Mouse (Mus musculus): ENCODE results near the gene Slc17a4.

Slc17a4 gene

DNA sequence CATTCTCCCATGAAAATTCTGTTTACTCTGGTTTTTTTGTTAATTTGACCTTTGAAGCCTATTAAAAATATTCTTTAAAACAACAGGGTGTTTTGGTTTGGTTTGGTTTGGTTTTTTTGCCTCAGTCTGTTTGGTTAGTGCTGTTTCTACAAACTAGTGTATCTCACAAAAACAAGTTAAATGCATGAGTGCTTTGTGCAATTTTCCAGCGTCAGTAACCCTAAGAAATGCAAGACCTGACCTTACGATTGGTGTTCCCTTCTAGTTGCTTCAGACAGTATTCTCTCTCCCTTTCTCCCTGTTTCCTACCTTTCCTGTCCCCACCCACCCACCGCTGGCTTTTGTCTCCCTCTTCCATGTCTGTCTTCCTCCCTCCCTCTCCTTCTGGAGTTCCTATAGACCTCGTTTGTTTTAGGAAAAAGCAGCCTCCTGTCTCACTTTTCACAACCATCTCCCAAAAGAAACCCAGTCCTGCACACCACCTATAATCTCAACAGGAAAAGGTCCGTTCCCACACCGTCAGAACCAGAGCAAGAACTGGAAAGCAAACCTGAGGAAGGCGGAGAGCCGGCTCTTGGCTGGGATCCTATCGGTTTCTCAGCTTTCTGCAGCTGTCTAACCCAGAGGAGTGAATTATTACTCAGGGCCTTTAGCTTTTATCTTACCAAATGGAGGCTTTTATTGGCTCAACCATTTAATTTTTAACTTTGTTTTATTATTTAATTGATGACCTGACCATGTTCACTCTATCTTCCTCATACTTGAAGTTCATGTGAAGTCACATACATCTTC lies at the start of gene Slc17a4:
Gene Slc17a4 (minus strand): TSS at position 634 of the 792 bp plus-strand sequence.
- no peak for DNase-seq (ENCODE audit: low spot score)

DNA sequence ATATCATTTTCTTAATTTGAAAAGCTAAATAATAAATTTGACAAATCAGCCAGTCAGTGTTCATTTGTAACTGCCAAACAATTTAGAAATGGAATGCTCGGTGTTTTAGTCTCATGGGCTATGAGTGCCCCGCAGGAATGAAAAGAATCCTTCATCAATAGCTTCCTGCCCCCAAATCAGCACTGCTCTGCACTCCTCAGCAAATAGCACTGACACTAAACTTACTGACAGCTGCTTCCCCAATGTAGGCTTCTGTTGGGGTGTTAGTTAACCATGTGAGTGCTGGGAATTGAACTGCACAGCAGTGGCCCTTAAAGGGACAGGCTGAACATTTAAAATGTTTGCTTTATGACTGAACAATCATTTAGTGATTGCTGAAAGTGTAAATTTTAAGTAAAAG lies 45.0 kb upstream of the Slc17a4 start:
- no peak for DNase-seq (ENCODE audit: low spot score)

DNA sequence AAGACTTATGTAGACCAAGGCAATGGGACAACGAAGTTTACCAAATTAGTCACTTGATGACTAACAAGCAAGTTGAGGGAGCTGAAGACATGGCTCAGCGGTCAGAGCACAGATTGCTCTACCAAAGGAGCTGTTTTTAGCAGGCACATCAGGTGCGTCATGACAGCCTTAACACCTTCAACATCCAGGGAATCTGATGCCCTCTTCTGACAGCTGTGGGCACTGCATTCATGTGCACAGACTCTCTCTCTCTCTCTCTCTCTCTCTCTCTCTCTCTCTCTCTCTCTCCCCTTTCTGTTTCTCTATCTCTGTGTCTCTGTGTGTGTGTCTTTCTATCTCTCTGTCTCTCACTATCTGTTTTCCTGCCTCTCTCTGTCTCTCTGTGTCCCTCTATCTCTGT lies 36.1 kb upstream of the Slc17a4 start:
- DNase-seq (ENCODE audit: low spot score) = no peak

DNA sequence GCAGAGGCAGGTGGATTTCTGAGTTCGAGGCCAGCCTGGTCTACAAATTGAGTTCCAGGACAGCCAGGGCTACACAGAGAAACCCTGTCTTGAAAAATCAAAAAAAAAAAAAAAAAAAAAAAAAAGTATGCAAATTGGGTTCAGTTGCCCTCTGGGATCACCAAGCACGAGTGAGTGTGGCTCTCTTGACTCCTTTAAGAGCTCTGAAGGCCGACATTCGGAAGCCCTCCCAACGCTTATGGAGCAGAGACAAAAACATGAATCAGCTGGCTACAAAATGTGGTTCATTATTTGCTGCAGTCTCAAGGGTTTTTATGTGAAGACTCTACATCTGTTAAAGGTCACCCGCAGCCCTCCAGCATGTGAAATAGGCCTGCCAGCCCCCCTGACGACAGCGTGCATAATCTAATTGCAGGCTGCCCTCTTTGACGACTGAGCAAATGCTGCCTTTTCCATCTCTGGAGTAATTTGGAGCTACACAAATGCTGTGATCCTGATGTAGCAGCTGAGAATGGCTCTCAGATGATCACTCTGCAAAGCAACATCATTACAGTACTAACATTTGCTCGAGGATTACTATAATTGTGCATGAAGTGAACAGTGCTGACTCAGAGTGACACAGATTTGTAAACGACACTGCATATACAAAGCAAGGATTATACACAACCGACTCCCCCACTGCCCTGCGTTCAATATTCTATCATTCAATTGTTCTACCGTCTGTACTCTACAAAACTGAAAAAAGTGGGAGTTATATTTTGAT lies 34.9 kb upstream of the Slc17a4 start:
- DNase-seq (ENCODE audit: low spot score) = peak; percentile 39

DNA sequence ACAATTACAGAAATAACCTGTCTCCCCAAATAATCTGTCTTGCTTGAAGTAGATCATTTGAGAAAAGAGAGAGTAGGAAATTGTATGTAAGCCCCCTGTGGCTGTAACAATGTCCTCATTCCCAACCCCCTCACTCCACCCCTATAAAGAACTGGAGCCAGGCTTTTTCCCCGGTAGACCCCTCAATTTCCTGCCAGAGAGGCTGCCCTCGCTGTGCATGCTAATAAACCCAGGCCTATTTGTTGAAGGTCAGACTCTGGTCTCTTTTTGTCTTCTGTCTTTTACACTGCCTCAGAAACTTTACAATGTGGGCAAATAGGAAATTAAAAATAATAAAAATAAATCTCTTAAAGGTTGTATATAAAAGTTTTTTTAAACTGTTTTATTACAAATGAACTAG lies 31.4 kb upstream of the Slc17a4 start:
- DNase-seq (ENCODE audit: low spot score) = no peak

DNA sequence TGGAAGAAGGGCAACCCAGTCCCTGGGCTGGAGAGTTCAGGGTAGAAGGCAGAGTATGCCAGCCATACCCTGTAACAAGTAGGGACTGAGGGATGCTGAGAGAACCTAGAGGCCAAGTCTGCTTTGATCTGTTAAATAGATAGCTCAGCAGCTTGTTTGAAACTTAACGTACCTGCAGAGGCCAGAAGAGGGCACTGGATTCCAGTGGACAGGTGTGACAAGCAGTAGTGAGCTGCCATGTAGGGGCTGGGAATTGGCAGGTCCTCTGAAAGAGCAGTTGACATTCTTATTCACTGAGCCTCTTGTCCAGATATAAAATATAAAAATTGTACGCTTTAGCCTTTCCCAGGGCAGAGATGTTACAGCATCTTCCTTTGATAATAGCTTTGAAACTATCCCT lies 28.1 kb upstream of the Slc17a4 start:
- no peak for DNase-seq (ENCODE audit: low spot score)

DNA sequence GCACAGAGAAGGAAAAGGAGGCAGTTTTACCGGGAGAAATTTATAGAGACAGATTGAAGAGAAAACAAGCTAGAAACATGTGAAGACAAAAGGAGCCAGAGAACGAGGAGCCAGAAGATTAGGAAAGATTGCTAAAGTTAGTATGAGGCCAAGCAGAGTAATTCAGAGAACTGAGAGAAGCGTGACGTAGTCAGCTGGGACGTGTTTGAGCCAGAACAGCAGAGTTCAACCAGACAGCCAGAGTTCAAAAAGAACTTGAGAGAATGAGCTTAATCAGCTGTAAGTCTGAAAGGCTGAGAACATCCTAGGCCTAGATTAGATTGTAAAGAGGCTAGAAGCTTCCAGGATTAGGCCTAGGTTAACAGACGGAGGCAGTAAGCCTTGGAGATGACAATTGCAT lies 25.5 kb upstream of the Slc17a4 start:
- no peak for DNase-seq (ENCODE audit: low spot score)

DNA sequence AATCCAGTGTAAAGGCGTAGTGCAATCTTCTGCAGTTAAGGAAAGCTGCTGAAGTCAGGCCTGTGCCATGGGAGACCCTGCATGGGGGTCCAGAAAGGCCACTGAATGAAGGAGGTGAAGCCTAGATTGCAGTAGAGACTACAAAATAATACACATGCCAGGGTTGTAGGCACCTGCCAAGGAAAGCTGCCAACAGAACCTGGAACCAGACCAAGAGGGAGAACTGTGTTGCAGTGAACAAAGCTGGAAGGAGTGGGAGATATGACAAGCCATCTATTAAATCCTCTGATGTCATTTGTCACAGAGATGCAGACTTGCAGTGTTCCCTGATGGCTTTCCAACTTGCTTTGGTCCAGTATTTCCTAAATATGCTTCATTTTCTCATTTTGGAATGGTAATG lies 23.9 kb upstream of the Slc17a4 start:
- no peak for DNase-seq (ENCODE audit: low spot score)

DNA sequence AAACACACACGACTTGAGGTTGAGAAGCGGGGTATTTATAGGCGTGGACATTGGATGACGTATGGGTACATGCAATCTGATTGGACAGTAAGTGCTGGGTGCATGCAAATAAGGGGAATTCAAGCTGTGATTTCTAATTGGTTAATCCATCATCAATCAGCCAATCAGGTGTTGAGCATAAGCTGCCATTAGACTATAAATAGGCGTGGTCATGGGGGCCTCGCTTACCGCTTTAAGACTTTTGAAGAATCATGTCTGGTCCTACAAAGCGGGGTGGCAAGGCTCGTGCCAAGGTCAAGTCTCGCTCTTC lies 19.4 kb upstream of the Slc17a4 start, which contains the start of gene Hist1h2aa:
Gene Hist1h2aa (plus strand): TSS at position 252 of the 310 bp plus-strand sequence.
- DNase-seq (ENCODE audit: low spot score) = no peak

DNA sequence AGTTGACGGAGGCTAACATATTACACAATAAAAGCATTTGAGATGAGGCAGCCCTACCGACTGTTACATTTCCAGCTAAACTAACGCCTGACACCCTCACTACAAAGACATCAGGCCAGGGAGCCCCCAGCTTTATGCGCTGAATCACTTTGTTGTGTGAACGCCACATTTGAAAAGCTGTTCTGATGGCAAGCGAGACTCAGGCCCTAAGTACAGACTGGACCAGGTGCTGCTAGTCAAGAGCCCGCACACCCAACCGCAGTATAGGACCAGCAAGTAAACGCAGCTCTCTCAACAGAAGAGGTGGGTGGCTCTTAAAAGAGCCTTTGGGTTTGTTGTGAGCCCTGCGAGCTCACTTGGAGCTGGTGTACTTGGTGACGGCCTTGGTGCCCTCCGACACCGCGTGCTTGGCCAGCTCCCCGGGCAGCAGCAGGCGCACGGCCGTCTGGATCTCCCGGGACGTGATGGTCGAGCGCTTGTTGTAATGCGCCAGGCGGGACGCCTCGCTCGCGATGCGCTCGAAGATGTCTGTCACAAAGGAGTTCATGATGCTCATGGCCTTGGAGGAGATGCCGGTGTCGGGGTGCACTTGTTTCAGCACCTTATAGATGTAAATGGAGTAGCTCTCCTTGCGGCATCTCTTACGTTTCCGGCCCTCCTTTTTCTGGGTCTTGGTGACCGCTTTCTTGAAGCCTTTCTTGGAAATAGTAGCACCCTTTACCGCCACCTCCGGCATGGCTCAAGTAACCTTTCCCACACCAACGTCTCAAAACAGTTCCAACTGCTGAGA lies 18.8 kb upstream of the Slc17a4 start, which contains the start of gene Hist1h2ba:
Gene Hist1h2ba (minus strand): TSS at position 736 of the 790 bp plus-strand sequence.
- DNase-seq (ENCODE audit: low spot score) = no peak

DNA sequence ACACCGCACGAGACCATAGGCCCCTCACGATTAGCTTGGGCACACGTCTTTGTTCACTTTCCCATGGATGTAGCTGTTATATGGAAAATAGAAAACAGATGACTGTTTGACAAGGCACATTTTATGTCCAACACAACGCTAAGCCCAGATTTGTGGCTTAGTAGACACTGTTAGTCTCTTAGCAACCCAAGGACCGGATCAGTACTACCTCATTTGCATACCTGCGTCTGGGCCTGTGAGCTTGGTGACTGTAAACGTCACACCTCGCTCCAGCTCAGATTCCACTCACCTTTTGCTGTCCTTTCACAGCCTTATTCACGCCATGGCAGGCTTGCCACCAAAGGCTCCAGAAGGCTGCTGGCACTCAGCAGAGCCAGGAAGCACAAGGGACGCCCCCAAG lies 16.1 kb upstream of the Slc17a4 start:
- no peak for DNase-seq (ENCODE audit: low spot score)

DNA sequence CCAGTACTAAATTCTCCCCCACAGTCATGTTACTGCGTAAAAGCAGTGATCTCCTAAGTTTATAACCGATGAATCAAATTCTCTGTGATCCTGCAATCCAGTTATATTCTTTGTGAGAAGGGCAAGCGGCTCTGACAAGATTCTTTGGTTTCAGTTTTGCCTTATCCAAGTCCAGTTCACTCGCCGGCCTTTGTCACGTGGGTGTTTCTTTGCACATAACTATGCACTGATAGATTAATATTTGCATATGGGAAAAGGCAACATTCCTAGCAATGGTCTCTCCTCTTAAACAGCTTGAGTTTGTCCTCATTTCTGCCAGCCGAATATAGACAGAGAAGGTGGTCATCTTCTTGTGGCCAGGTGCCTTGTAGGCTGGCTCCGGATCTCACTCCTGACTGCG lies 15.7 kb upstream of the Slc17a4 start:
- no peak for DNase-seq (ENCODE audit: low spot score)

DNA sequence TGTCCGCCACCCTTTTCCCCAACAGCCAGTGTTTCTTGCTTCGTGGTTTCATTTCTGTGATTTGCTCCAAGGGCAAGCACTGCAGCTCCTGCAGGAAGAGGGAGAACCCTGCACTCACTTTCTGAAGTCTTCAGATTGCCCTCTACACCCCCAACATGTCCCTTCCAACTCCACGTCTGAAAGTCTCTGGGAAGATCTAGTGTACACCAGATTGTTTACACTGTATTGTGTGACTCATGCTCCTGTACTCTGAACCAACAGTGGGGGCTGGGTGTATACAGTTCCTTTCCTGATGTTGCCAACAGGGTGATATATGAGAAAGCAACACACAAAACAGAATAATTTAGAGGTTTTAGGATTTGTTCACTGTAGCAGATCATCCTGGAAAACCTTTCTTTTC lies 13.8 kb upstream of the Slc17a4 start:
- DNase-seq (ENCODE audit: low spot score) = no peak

DNA sequence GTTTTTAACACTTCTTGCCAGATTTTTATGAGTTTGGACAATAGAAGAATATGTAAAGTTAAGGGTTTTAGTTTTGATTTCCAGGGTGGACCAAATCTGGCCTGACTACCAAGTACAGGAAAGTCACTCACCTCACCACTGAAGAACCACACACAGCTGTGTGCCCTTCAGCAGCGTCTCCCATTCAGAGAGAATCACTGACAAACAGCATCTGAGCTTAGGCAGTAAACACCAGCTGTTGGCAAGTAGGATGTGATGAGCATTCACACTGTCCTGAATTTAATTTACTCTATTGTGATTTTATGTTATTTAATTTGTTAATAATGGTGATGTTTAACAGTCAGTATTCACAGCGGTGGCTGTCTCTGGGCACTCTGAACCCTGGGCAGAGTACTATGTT lies 11.0 kb upstream of the Slc17a4 start:
- DNase-seq (ENCODE audit: low spot score) = no peak

DNA sequence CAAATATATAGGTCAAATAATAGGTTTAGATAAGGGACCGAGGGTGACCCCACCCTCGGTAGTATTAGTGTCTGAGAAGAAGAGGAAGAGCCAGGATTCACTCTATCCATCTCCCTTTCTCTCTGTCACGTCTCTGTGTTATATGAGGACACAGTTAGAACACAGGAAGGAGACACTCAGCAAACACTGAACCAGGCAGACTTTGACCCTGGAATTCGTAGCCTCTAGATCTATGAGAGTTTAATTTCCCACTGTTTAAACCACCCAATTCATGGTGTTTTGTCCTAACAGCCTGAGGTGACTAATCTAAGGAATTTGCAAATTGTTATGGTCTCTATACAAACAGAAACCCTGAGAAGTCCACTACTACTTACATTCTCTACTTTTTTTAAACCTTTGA lies 2.9 kb upstream of the Slc17a4 start:
- DNase-seq (ENCODE audit: low spot score) = no peak

DNA sequence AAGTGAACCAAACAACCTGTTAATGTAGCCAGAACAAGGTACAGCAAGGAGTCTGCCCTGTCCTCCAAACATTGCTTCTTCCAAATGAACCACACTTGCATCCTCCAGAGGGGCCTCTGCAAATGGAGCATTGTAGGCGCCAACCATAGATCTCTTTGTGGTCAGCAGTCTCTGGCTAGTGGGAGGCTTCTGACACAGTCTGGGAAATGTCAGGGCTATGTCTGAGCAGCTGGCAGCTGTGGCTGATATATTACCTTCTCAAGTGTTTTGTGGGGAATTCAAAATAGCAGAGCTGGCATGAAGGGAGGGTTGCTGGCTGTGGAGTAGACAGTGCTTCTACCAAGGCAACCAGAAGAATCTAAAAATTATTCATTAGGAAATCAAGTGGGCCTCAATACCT lies 1.3 kb upstream of the Slc17a4 start:
- peak; percentile 15 for DNase-seq (ENCODE audit: low spot score)

DNA sequence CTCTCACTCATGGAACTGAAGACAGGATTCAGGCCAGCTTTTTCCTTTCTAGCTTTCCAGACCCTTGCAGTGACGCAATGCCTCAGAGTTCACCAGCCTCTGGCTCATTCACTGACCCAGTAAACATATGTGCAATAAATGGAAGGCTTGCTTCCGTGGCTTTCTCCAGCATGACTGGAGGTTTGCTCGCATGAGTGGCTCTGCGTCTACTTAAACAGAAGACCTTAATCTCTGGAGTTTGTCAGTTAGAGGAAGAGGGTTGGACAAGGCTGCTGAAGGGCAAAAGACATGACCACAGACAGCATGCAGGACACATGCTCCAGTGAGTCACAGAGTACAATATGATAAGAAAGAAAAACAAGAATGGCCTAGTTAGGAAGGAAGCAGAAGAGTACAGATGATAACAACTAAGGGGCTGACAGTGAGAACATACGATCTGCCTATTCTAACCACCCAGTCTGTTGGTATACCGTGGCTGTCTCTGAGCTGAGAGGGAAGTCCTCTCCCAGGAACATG lies 960 bp downstream of the Slc17a4 start:
- peak; percentile 37 for DNase-seq (ENCODE audit: low spot score)

DNA sequence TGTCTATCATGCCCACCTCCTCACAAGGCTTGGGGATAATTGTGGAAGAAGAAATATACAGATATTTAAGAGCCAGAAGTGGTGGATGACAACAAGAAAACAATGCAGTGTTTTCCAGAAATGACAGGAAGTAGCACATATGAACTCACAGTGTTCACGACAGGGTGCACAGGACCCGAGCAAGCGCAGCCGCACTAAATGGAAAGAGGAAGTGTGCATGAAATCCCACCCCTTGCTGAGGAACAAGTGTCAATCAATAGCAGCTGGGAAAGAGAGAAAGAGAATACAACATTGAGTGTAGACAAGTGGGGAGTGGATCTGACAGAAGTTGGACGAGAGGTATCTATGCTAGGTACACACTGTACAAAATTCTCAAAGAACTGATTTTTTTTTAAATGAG lies 3.5 kb downstream of the Slc17a4 start:
- DNase-seq (ENCODE audit: low spot score) = no peak

DNA sequence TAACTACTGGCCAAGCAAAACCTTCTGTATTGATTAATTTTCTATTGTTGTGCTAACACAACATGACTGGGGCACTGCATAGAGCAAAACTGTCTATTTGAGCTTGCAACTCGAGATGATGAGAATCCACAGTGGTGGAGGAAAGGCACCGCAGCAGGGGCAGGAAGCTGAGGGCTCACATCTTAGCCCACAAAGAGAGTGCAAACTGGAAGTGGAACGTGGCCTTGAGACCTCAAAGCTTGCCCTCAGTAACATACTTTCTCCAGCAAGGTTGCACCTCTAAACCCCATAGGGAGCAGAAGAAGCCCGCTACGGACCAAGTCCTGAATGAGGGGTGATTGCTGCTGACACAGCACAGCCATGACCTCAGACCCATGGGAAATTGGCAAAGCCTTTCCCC lies 4.7 kb downstream of the Slc17a4 start:
- DNase-seq (ENCODE audit: low spot score) = no peak

DNA sequence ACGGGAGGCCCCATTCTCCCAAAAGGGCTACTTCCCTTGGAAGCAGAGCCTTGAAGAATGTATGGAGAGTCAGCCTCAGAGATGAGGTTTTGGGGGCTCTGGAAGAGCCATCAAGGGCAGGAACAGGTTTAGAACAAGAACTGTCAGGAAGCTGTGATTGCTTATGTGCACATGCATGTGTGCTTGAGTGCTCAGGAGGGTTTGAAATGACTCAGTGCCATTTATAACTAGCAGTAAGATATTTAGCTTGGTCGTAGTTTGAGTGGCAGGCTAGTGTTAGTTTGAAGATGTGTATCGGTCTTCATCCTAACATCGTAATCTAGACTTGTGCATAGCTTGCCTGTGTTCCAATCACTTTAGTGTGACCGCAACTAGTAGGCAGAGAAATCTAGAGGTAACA lies 7.9 kb downstream of the Slc17a4 start:
- DNase-seq (ENCODE audit: low spot score) = no peak

DNA sequence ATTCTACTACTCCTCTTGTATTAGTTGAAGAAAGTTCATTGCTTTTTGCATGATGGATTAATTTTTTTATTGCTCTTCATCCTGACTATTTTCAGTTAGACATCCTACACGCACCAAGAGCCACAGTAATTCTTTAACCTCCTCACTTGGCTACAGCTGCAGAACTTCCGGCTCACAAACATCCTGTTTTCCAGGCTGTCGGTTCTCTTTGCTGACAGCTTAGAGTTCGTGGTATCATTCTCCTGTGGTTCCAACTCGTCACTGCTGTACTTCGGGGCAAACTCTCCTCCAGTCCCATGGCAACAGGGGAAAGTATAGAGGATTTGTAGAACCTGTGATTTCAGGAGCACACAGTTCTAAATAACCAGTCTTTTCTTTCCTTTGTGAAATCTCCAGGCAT lies 16.6 kb downstream of the Slc17a4 start:
- DNase-seq (ENCODE audit: low spot score) = no peak

DNA sequence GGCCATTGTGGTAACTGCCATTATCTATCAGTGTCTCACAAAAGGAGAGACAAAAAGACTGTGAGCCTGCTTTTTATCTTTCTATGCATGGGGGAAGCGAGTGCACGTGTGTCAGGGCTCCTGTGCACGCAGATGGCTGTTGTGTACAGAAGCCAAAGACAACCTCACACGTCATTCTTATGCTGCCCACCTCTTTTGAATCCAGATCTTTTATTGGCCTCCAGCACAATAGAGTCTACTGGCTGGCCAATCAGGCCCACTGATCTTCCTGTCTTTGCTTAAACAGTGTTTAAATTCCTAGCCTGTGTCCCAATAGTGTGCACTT lies 21.6 kb downstream of the Slc17a4 start:
- DNase-seq (ENCODE audit: low spot score) = peak; percentile 48
